Mouse (Mus musculus): ENCODE data around the gene Rab22a. TPM values are rescaled to one million over a fixed set of nuclear protein-coding genes. Genes with fewer than 3 reads are reported as not detected.

Rab22a gene
- total RNA-seq, 1 experiment, result 10.9 TPM

DNA sequence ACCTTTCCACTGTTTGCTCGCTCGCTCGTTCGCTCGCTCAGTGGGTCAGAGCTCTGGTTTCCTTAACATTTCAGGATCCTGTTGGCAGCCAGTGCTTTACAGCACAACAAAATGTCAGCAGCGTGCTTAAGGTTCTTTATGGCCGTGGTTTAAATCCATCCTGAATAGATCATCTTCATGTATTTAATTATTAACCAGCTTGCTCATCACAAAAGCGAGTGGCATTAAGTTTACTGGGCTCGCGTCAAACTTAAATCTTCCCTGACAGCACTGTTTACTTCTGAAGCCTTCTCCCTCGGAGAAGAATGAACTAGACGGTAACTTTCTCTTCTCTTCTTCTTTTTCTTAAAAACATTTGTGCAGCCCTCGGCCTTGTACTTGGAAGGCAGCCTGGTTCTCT, 82.5 kb downstream of the Rab22a start:
- in situ Hi-C loops (cut with MboI; ENCODE audit: low sequenced_read_pairs in 2 of 2, unreplicated experiment in 2 of 2), result no loop called here
- H3K27ac ChIP-seq (ENCODE audit: insufficient read depth, low read depth, low read length, poor library complexity, severe bottlenecking), result no peak overlapping the region
- H3K36me3 ChIP-seq (ENCODE audit: control insufficient read depth, insufficient read depth, low read length, poor library complexity, severe bottlenecking), result peaks cover 2% of the 10 kb centered on the region; the same call in 1 of the 2 replicates
- H3K9me3 ChIP-seq (ENCODE audit: control insufficient read depth, insufficient read depth, low read depth, low read length), result no peaks in the 10 kb centered on the region
- DNase-seq (ENCODE audit: low read depth, low spot score), result no peak
- H3K9ac ChIP-seq (ENCODE audit: insufficient read depth, low read depth, low read length, poor library complexity, severe bottlenecking), result no peak overlapping the region
- H3K4me3 ChIP-seq (ENCODE audit: insufficient read depth in 1 of 2, low read depth in 1 of 2, low read length in 2 of 2, poor library complexity in 1 of 2, severe bottlenecking in 1 of 2), result no peak overlapping the region
- no peak for TF ChIP-seq HCFC1 (IDR thresholded peaks at IDR 0.05; ENCODE audit: borderline replicate concordance, insufficient read depth, low read length)
- TF ChIP-seq CHD2 (IDR thresholded peaks at IDR 0.05; ENCODE audit: low read depth, low read length), result no peak
- TF ChIP-seq ZNF384 (IDR thresholded peaks at IDR 0.05; ENCODE audit: low read depth, low read length), result no peak
- TF ChIP-seq MAFK (IDR thresholded peaks at IDR 0.05; ENCODE audit: insufficient read depth, low read depth, low read length), result no peak
- H3K4me1 ChIP-seq (ENCODE audit: control insufficient read depth in 2 of 2, insufficient read depth in 2 of 2, low read length in 2 of 2, poor library complexity in 1 of 2), result 0 out of 4 replicates have a peak, but pooled peaks cover 0 to 5% of the 10 kb centered on the region in 2 experiments

DNA sequence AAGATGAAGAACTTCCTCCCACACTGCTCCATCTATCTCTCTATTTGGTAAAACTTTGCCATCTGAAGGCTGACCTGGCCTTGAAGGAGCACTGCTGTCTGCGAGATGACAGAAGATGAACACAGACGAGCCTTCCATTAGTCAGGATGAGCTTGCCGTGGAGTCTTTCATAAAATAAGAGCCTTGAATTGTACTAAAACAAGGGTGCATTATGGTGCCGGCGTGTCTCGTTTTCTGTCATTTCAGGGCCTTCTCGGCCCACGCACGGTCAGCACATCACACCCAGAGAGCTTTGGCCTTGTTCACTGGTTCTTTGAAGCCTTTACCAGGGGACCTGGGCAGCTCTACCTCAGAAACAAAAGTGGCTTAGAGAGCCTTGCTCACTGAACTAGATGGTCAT, 83.2 kb downstream of the Rab22a start:
- in situ Hi-C loops (cut with MboI; ENCODE audit: low sequenced_read_pairs in 2 of 2, unreplicated experiment in 2 of 2), result no loop called here
- no peaks in the 10 kb centered on the region for H3K9me3 ChIP-seq (ENCODE audit: control insufficient read depth, insufficient read depth, low read depth, low read length)
- no peak for TF ChIP-seq MAFK (IDR thresholded peaks at IDR 0.05; ENCODE audit: insufficient read depth, low read depth, low read length)
- TF ChIP-seq HCFC1 (IDR thresholded peaks at IDR 0.05; ENCODE audit: borderline replicate concordance, insufficient read depth, low read length), result no peak

DNA sequence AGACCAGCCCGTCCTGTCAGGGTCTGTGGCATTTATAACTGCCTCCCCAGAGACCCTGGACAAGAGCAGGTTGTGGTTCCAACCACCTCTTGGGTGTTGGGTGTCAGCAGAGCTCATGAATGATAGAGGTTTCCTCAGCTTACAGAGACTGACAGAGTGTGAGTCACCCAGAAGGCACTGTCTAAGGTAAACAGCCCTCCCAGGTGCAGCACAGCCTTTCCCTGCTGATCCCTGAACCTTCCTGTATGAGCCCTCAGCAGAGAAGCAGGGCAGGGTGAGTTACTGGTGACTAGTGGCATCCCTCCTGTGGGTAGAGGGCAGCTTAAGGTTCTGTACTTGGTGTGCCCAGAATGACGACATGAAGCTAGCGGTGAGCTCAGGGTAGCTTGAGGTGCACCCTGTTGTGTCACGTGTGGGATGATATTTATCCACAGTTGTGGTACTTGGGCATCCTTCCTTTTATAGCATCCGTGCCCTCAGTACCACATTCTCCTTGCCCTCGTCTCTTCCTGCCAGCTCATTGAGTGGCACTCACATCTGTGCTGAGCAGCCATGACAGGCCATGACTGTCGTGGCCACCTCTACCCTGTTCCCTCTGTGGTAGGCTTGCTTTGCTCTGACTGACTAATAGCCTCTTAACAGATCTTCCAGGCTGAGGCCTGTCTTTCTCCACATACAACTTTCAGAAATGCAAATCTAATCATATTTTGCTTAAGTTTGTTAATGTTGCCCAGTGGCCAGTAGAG, 84.7 kb downstream of the Rab22a start:
- Histone ChIP-seq H3K4me1 (ENCODE audit: control insufficient read depth in 2 of 2, insufficient read depth in 2 of 2, low read length in 2 of 2, poor library complexity in 1 of 2) (0 out of 4 replicates have a peak, but pooled peaks cover 0 to 2% of the 10 kb centered on the region in 2 experiments), H3K4me3 (ENCODE audit: insufficient read depth in 1 of 2, low read depth in 1 of 2, low read length in 2 of 2, poor library complexity in 1 of 2, severe bottlenecking in 1 of 2) (no peak overlapping the region), H3K9ac (ENCODE audit: insufficient read depth, low read depth, low read length, poor library complexity, severe bottlenecking) (no peak overlapping the region), H3K27ac (ENCODE audit: insufficient read depth, low read depth, low read length, poor library complexity, severe bottlenecking) (no peak overlapping the region), H3K9me3 (ENCODE audit: control insufficient read depth, insufficient read depth, low read depth, low read length) (no peaks in the 10 kb centered on the region), H3K36me3 (ENCODE audit: control insufficient read depth, insufficient read depth, low read length, poor library complexity, severe bottlenecking) (no peaks in the 10 kb centered on the region)
- no peak for DNase-seq (ENCODE audit: low read depth, low spot score)
- TF ChIP-seq ZNF384 (IDR thresholded peaks at IDR 0.05; ENCODE audit: low read depth, low read length) (no peak), MAFK (IDR thresholded peaks at IDR 0.05; ENCODE audit: insufficient read depth, low read depth, low read length) (no peak), HCFC1 (IDR thresholded peaks at IDR 0.05; ENCODE audit: borderline replicate concordance, insufficient read depth, low read length) (no peak)
- in situ Hi-C loops (cut with MboI; ENCODE audit: low sequenced_read_pairs in 2 of 2, unreplicated experiment in 2 of 2), result no loop called here

More for the DNA sequence above, 83.2 kb downstream of the Rab22a start:
- 0 out of 4 replicates have a peak, but pooled peaks cover 0 to 5% of the 10 kb centered on the region in 2 experiments for H3K4me1 ChIP-seq (ENCODE audit: control insufficient read depth in 2 of 2, insufficient read depth in 2 of 2, low read length in 2 of 2, poor library complexity in 1 of 2)
- no peak overlapping the region for H3K9ac ChIP-seq (ENCODE audit: insufficient read depth, low read depth, low read length, poor library complexity, severe bottlenecking)
- peaks cover 2% of the 10 kb centered on the region; the same call in 1 of the 2 replicates for H3K36me3 ChIP-seq (ENCODE audit: control insufficient read depth, insufficient read depth, low read length, poor library complexity, severe bottlenecking)
- H3K4me3 ChIP-seq (ENCODE audit: insufficient read depth in 1 of 2, low read depth in 1 of 2, low read length in 2 of 2, poor library complexity in 1 of 2, severe bottlenecking in 1 of 2), result no peak overlapping the region
- no peak overlapping the region for H3K27ac ChIP-seq (ENCODE audit: insufficient read depth, low read depth, low read length, poor library complexity, severe bottlenecking)
- DNase-seq (ENCODE audit: low read depth, low spot score), result no peak

DNA sequence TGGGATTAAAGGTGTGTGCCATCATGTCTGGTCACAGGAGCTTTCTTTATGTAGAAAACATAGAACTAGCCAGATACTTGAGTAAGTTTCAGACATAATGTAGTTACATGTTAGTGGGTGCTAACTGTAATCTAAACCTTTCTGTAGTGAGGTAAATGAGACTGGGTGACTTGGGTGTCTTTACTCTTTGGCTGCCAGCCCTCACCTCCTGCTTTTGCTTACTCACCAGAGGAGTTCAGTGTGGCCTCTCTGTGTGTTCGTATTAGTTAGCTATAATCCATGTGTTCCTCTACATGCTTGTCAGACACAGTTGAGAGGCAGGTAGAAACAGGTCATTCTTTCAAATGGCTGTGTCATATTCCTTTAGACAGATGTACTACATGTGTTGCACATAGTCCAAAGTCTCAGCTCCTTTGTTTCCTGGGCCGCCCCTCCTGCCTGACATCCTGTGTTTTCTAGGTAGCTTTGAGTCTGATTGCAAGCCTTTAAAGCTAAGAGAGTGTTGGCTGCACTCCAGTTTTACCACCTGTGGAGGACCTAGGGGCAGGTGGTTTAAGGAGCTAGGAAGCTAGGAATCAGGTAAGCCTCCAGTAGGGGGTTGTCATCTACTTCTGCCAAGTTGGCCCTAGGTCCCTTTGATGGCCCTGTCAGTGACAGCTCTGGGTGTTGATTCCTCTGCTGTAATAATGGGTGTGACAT, 89.5 kb downstream of the Rab22a start:
- Histone ChIP-seq H3K4me3 (ENCODE audit: insufficient read depth in 1 of 2, low read depth in 1 of 2, low read length in 2 of 2, poor library complexity in 1 of 2, severe bottlenecking in 1 of 2) (no peak overlapping the region), H3K9ac (ENCODE audit: insufficient read depth, low read depth, low read length, poor library complexity, severe bottlenecking) (no peak overlapping the region), H3K36me3 (ENCODE audit: control insufficient read depth, insufficient read depth, low read length, poor library complexity, severe bottlenecking) (no peaks in the 10 kb centered on the region; the same call in 1 of the 2 replicates), H3K27ac (ENCODE audit: insufficient read depth, low read depth, low read length, poor library complexity, severe bottlenecking) (no peak overlapping the region), H3K4me1 (ENCODE audit: control insufficient read depth in 2 of 2, insufficient read depth in 2 of 2, low read length in 2 of 2, poor library complexity in 1 of 2) (no peaks in the 10 kb centered on the region), H3K9me3 (ENCODE audit: control insufficient read depth, insufficient read depth, low read depth, low read length) (no peaks in the 10 kb centered on the region)
- TF ChIP-seq ZC3H11A (IDR thresholded peaks at IDR 0.05; ENCODE audit: borderline replicate concordance, low read depth, low read length), result no peak
- no peak for TF ChIP-seq MAFK (IDR thresholded peaks at IDR 0.05; ENCODE audit: insufficient read depth, low read depth, low read length)
- TF ChIP-seq ZNF384 (IDR thresholded peaks at IDR 0.05; ENCODE audit: low read depth, low read length), result no peak
- TF ChIP-seq HCFC1 (IDR thresholded peaks at IDR 0.05; ENCODE audit: borderline replicate concordance, insufficient read depth, low read length), result no peak
- TF ChIP-seq CHD2 (IDR thresholded peaks at IDR 0.05; ENCODE audit: low read depth, low read length), result no peak
- in situ Hi-C loops (cut with MboI; ENCODE audit: low sequenced_read_pairs in 2 of 2, unreplicated experiment in 2 of 2), result no loop called here
- no peak for DNase-seq (ENCODE audit: low read depth, low spot score)

Measured in ES-E14 (cell line).